Mouse (Mus musculus): ENCODE measurements around the gene Arhgef6. TPM values are rescaled to one million over a fixed set of nuclear protein-coding genes. Genes with fewer than 3 reads are reported as not detected.

The Arhgef6 gene
- polyA plus RNA-seq (2012; rRNA removed): 3.7 and 5.7 TPM in 2 replicates

GRCm38 (mm10) chrX:57338371-57339211 lies at the start of gene Arhgef6:
Gene Arhgef6 (minus strand): TSS chrX:57338729.

GRCm38 (mm10) chrX:57211876-57212275 lies 126.7 kb downstream of the Arhgef6 start, which contains the start of gene Cd40lg:
Gene Cd40lg (plus strand): TSS chrX:57212143.

Other genes with a start within 250 kb of the Arhgef6 start
- gene Cd40lg, start 126.6 kb downstream of the Arhgef6 start, polyA plus RNA-seq (2012; rRNA removed): not detected in 2 replicates
- gene Rbmx, start 54.3 kb upstream of the Arhgef6 start, polyA plus RNA-seq (2012; rRNA removed): 23.0 and 24.4 TPM in 2 replicates
- gene Gm364, start 70.4 kb upstream of the Arhgef6 start, polyA plus RNA-seq (2012; rRNA removed): not detected in 2 replicates
- not detected in 2 replicates for gene Gpr101, start 165.0 kb upstream of the Arhgef6 start, polyA plus RNA-seq (2012; rRNA removed)